8 mouse cellular contexts compared by ENCODE assay signal in genomic region chr1:93824609-93825008, GRCm38 (mm10). TPM values are rescaled to one million over a fixed set of nuclear protein-coding genes. Genes with fewer than 3 reads are reported as not detected.
DNase-seq lines count a peak whose midpoint lies in the region; ATAC-seq and TF ChIP-seq lines count a peak whose summit lies in the region.

TSS of gene D2hgdh (plus strand) at chr1:93824909.

- no peak for TF ChIP-seq EP300 in CH12.LX (IDR thresholded peaks at IDR 0.05; ENCODE audit: low read length)
- TF ChIP-seq EP300 in heart, postnatal 0 days (IDR thresholded peaks at IDR 0.05; ENCODE audit: low read depth), result no peak

- WGBS in cerebellum, adult 2 months, result 9% methylated on average over 10 of the region's 10 CpGs
- 9% methylated on average over 10 of the region's 10 CpGs for WGBS in heart, postnatal 0 days
- 9% methylated on average over 10 of the region's 10 CpGs for WGBS in limb, embryonic 12.5 days
- 5% methylated on average over 10 of the region's 10 CpGs for WGBS in neural tube, embryonic 14.5 days

- dilution Hi-C loops in CH12.LX (cut with MboI; ENCODE audit: extremely low pct_ligation_motif_present, extremely low pct_unique_long_range_greater_than_20kb, low sequenced_read_pairs), result no loop called here

- peak within 1 kb of the TSS; percentile 84 for H3K9ac ChIP-seq in CH12.LX (ENCODE audit: insufficient read depth, low read depth)
- H3K9ac ChIP-seq in heart, postnatal 0 days (replicated peaks; ENCODE audit: low read depth, low read length), result peak within 1 kb of the TSS; percentile 52
- peak within 1 kb of the TSS; percentile 70 for H3K9ac ChIP-seq in limb, embryonic 12.5 days (replicated peaks)
- H3K9ac ChIP-seq in neural tube, embryonic 14.5 days (replicated peaks; ENCODE audit: low read depth, low read length), result peak within 1 kb of the TSS; percentile 53

- no peaks in the 10 kb centered on the region for H3K9me3 ChIP-seq in CH12.LX (replicated peaks; ENCODE audit: low read length)
- H3K9me3 ChIP-seq in heart, postnatal 0 days (replicated peaks; ENCODE audit: control insufficient read depth, low read length), result no peaks in the 10 kb centered on the region
- no peaks in the 10 kb centered on the region for H3K9me3 ChIP-seq in limb, embryonic 12.5 days
- H3K9me3 ChIP-seq in neural tube, embryonic 14.5 days (ENCODE audit: control insufficient read depth, low read length), result no peaks in the 10 kb centered on the region

- DNase-seq in cerebellum, adult 2 months, result no peak
- DNase-seq in cerebellum, adult 11 months, result no peak
- no peak for DNase-seq in CH12.LX (ENCODE audit: extremely low read depth)
- no peak for DNase-seq in heart, postnatal 0 days (ENCODE audit: low spot score)
- no peak for DNase-seq in kidney, postnatal 36 days

- H3K4me1 ChIP-seq in cerebellum, adult 2 months (ENCODE audit: control insufficient read depth, insufficient read depth, low read length), result peaks cover 9% of the 10 kb centered on the region; the same call in 1 of the 2 replicates
- H3K4me1 ChIP-seq in CH12.LX (ENCODE audit: control insufficient read depth in 1 of 2, insufficient read depth in 2 of 2), result peaks cover 6 to 19% of the 10 kb centered on the region in 2 experiments
- no peaks in the 10 kb centered on the region for H3K4me1 ChIP-seq in embryonic fibroblast, embryonic 13.5 days (ENCODE audit: control insufficient read depth, insufficient read depth, low read length)
- 0 out of 2 replicates have a peak, but pooled peaks cover 8% of the 10 kb centered on the region for H3K4me1 ChIP-seq in heart, postnatal 0 days (ENCODE audit: control insufficient read depth, insufficient read depth)
- peaks cover 5% of the 10 kb centered on the region for H3K4me1 ChIP-seq in limb, embryonic 12.5 days (replicated peaks)
- peaks cover 10% of the 10 kb centered on the region; the same call in 1 of the 2 replicates for H3K4me1 ChIP-seq in neural tube, embryonic 14.5 days (ENCODE audit: control insufficient read depth, insufficient read depth, low read length)

- H3K4me3 ChIP-seq in cerebellum, adult 2 months (replicated peaks; ENCODE audit: insufficient read depth, low read depth, low read length), result peak within 1 kb of the TSS; percentile 65
- H3K4me3 ChIP-seq in CH12.LX (replicated peaks in 1 of 3; ENCODE audit: low read depth in 2 of 3, low read length in 2 of 3, poor library complexity in 1 of 3), result peak within 1 kb of the TSS; percentile 41 to 78 (median 56)
- peak within 1 kb of the TSS; percentile 44 for H3K4me3 ChIP-seq in embryonic fibroblast, embryonic 13.5 days (ENCODE audit: insufficient read depth, low read length)
- H3K4me3 ChIP-seq in heart, postnatal 0 days (ENCODE audit: low read depth, low read length), result peak within 1 kb of the TSS; percentile 56
- peak within 1 kb of the TSS; percentile 58 for H3K4me3 ChIP-seq in limb, embryonic 12.5 days (replicated peaks)
- H3K4me3 ChIP-seq in neural tube, embryonic 14.5 days (ENCODE audit: low read depth, low read length), result peak within 1 kb of the TSS; percentile 55

- H3K27ac ChIP-seq in cerebellum, adult 2 months (ENCODE audit: insufficient read depth, low read length), result peak within 1 kb of the TSS; percentile 89
- peak within 1 kb of the TSS; percentile 94 for H3K27ac ChIP-seq in CH12.LX (ENCODE audit: insufficient read depth, low read depth)
- peak within 1 kb of the TSS; percentile 81 for H3K27ac ChIP-seq in embryonic fibroblast, embryonic 13.5 days (ENCODE audit: insufficient read depth, low read length)
- H3K27ac ChIP-seq in heart, postnatal 0 days (ENCODE audit: low read depth), result peak within 1 kb of the TSS; percentile 95
- peak within 1 kb of the TSS; percentile 96 for H3K27ac ChIP-seq in limb, embryonic 12.5 days
- H3K27ac ChIP-seq in neural tube, embryonic 14.5 days (ENCODE audit: low read depth, low read length), result peak within 1 kb of the TSS; percentile 95

- H3K27me3 ChIP-seq in cerebellum, adult 2 months (ENCODE audit: control insufficient read depth, insufficient read depth, low read length), result no peaks in the 10 kb centered on the region
- no peaks in the 10 kb centered on the region for H3K27me3 ChIP-seq in CH12.LX (replicated peaks)
- no peaks in the 10 kb centered on the region for H3K27me3 ChIP-seq in heart, postnatal 0 days (ENCODE audit: control insufficient read depth, insufficient read depth, low read length)
- H3K27me3 ChIP-seq in limb, embryonic 12.5 days, result no peaks in the 10 kb centered on the region
- H3K27me3 ChIP-seq in neural tube, embryonic 14.5 days (ENCODE audit: control insufficient read depth, insufficient read depth, low read length), result no peaks in the 10 kb centered on the region

- peaks cover 4 to 43% of the 10 kb centered on the region in 2 experiments for H3K36me3 ChIP-seq in CH12.LX (replicated peaks in 1 of 2; ENCODE audit: control insufficient read depth in 1 of 2, insufficient read depth in 1 of 2, low read length in 1 of 2)
- H3K36me3 ChIP-seq in heart, postnatal 0 days (replicated peaks; ENCODE audit: control insufficient read depth, insufficient read depth, low read length), result peaks cover 18% of the 10 kb centered on the region
- H3K36me3 ChIP-seq in limb, embryonic 12.5 days, result peaks cover 21% of the 10 kb centered on the region
- H3K36me3 ChIP-seq in neural tube, embryonic 14.5 days (ENCODE audit: control insufficient read depth, insufficient read depth, low read length), result peaks cover 9% of the 10 kb centered on the region

- no peaks in the 10 kb centered on the region for H3K79me2 ChIP-seq in CH12.LX (replicated peaks; ENCODE audit: control insufficient read depth, extremely low read depth, insufficient read depth, poor library complexity, severe bottlenecking)

- ATAC-seq in heart, postnatal 0 days (ENCODE audit: insufficient read depth, low read depth), result no peak
- ATAC-seq in limb, embryonic 12.5 days (ENCODE audit: insufficient number of reproducible peaks, insufficient read depth, low FRiP score, low TSS enrichment, low read depth), result no peak
- peak; percentile 19 for ATAC-seq in neural tube, embryonic 14.5 days (ENCODE audit: low read depth)

- in situ Hi-C loops in CH12.LX (cut with MboI; ENCODE audit: low pct_ligation_motif_present, low pct_unique_long_range_greater_than_20kb, low sequenced_read_pairs), result no loop called here

- TF ChIP-seq CTCF in cerebellum, adult 2 months (IDR thresholded peaks at IDR 0.05; ENCODE audit: borderline replicate concordance, insufficient read depth, low read depth, low read length), result no peak
- TF ChIP-seq CTCF in CH12.LX (conservative IDR thresholded peaks at IDR 0.05 in 1 of 2, IDR thresholded peaks at IDR 0.05 in 1 of 2; ENCODE audit: low read depth in 2 of 2, low read length in 2 of 2), result no peak
- TF ChIP-seq CTCF in embryonic fibroblast, embryonic 13.5 days (IDR thresholded peaks at IDR 0.05; ENCODE audit: borderline replicate concordance, insufficient read depth, low read length), result no peak
- no peak for TF ChIP-seq CTCF in heart, postnatal 0 days (IDR thresholded peaks at IDR 0.05; ENCODE audit: low read depth)

- TF ChIP-seq RAD21 in CH12.LX (IDR thresholded peaks at IDR 0.05; ENCODE audit: low read depth, low read length), result no peak

- H3K4me2 ChIP-seq in CH12.LX (ENCODE audit: insufficient read depth, low read depth, poor library complexity, severe bottlenecking), result peak within 1 kb of the TSS; percentile 81
- H3K4me2 ChIP-seq in heart, postnatal 0 days (ENCODE audit: low read depth, low read length), result peak within 1 kb of the TSS; percentile 79
- peak within 1 kb of the TSS; percentile 79 for H3K4me2 ChIP-seq in limb, embryonic 12.5 days
- H3K4me2 ChIP-seq in neural tube, embryonic 14.5 days (ENCODE audit: low read depth, low read length), result peak within 1 kb of the TSS; percentile 66

- no peak for TF ChIP-seq POLR2A in cerebellum, adult 2 months (IDR thresholded peaks at IDR 0.05; ENCODE audit: borderline replicate concordance, insufficient read depth, low read length)
- no peak for TF ChIP-seq POLR2A in CH12.LX (IDR thresholded peaks at IDR 0.05; ENCODE audit: low read depth, low read length)
- TF ChIP-seq POLR2A in embryonic fibroblast, embryonic 13.5 days (IDR thresholded peaks at IDR 0.05; ENCODE audit: low read depth, low read length), result no peak

TF ChIP-seq in CH12.LX, 34 proteins besides CTCF, POLR2A, EP300 and RAD21 (continues in another document):
- no peak for TF ChIP-seq USF1 (IDR thresholded peaks at IDR 0.05; ENCODE audit: low read depth, low read length)
- TF ChIP-seq ETS1 (conservative IDR thresholded peaks at IDR 0.05; ENCODE audit: low read depth, low read length), result no peak
- no peak for TF ChIP-seq ZKSCAN1 (IDR thresholded peaks at IDR 0.05; ENCODE audit: borderline replicate concordance, low read depth, low read length)
- TF ChIP-seq SMC3 (IDR thresholded peaks at IDR 0.05; ENCODE audit: low read depth, low read length), result no peak
- no peak for TF ChIP-seq MAFK (IDR thresholded peaks at IDR 0.05; ENCODE audit: insufficient replicate concordance, low read length)
- TF ChIP-seq GABPA (IDR thresholded peaks at IDR 0.05; ENCODE audit: insufficient replicate concordance, low read depth, low read length), result no peak
- TF ChIP-seq ZNF384 (IDR thresholded peaks at IDR 0.05; ENCODE audit: low read depth, low read length), result no peak
- TF ChIP-seq MAX (IDR thresholded peaks at IDR 0.05; ENCODE audit: low read length), result no peak
- TF ChIP-seq USF2 (conservative IDR thresholded peaks at IDR 0.05; ENCODE audit: low read depth, low read length), result no peak
- TF ChIP-seq MEF2A (IDR thresholded peaks at IDR 0.05; ENCODE audit: borderline replicate concordance, low read depth, low read length), result no peak
- no peak for TF ChIP-seq HCFC1 (IDR thresholded peaks at IDR 0.05; ENCODE audit: low read depth, low read length)
- no peak for TF ChIP-seq IRF4 (IDR thresholded peaks at IDR 0.05; ENCODE audit: low read depth, low read length)
- no peak for TF ChIP-seq UBTF (IDR thresholded peaks at IDR 0.05; ENCODE audit: low read depth, low read length)
- no peak for TF ChIP-seq TCF12 (IDR thresholded peaks at IDR 0.05; ENCODE audit: low read depth, low read length)
- TF ChIP-seq KAT2A (IDR thresholded peaks at IDR 0.05; ENCODE audit: insufficient replicate concordance, low read length), result no peak
- no peak for TF ChIP-seq JUND (conservative IDR thresholded peaks at IDR 0.05; ENCODE audit: low read depth, low read length)
- no peak for TF ChIP-seq MXI1 (IDR thresholded peaks at IDR 0.05; ENCODE audit: low read depth, low read length)

RNA-seq across cellular contexts. Expression of gene D2hgdh, which starts in this region (rescaled TPM):
- polyA plus RNA-seq in cerebellum, adult 2 months (2012; rRNA removed), result 16.7 and 18.2 TPM in 2 replicates
- total RNA-seq in CH12.LX (2012; rRNA removed) (12.1 and 14.3 TPM in 2 replicates), CH12.LX (2014; rRNA removed) (10.3 and 13.1 TPM in 2 replicates)
- 10.2 and 11.1 TPM in 2 replicates for polyA plus RNA-seq in CH12.LX (2012; ENCODE audit: insufficient read length, low read depth)
- polyA plus RNA-seq in embryonic fibroblast, embryonic 13.5 days (2011; ENCODE audit: insufficient read length, low read depth, missing spikeins), result 7.9 and 12.7 TPM in 2 replicates
- total RNA-seq in heart, postnatal 0 days (2014; rRNA removed; ENCODE audit: low replicate concordance), result 23.8 and 32.0 TPM in 2 replicates
- polyA plus RNA-seq in heart, postnatal 0 days (2015; fragmentation: Nextera tagmentation; extraction: Ambion mirVana), result 13.9 and 15.4 TPM in 2 replicates
- polyA plus RNA-seq in limb, embryonic 12.5 days (2016; fragmentation: Nextera tagmentation; extraction: Ambion mirVana), result 16.2 and 17.9 TPM in 2 replicates
- polyA plus RNA-seq in neural tube, embryonic 14.5 days (2014; fragmentation: Nextera tagmentation; extraction: Ambion mirVana), result 12.3 and 14.7 TPM in 2 replicates
